ENCODE assay signal across 8 mouse cellular contexts in genomic region chr2:122367701-122368080, GRCm38 (mm10). TPM values are rescaled to one million over a fixed set of nuclear protein-coding genes. Genes with fewer than 3 reads are reported as not detected.
A peak's percentile ranks its signal among the peaks of the same experiment; 100 is the strongest.
DNase-seq lines count a peak whose midpoint lies in the region; ATAC-seq and TF ChIP-seq lines count a peak whose summit lies in the region.

No protein-coding gene starts in this region.

- peak overlapping the region; percentile 98 for H3K4me2 ChIP-seq in heart, postnatal 0 days (ENCODE audit: low read depth, low read length)
- H3K4me2 ChIP-seq in hindbrain, embryonic 11.5 days (replicated peaks; ENCODE audit: low read depth, low read length) = peak overlapping the region; percentile 87
- H3K4me2 ChIP-seq in midbrain, embryonic 11.5 days = peak overlapping the region; percentile 84

- no peaks in the 10 kb centered on the region for H3K9me3 ChIP-seq in heart, postnatal 0 days (replicated peaks; ENCODE audit: control insufficient read depth, low read length)
- no peaks in the 10 kb centered on the region for H3K9me3 ChIP-seq in hindbrain, embryonic 11.5 days (ENCODE audit: control insufficient read depth, low read length)
- H3K9me3 ChIP-seq in midbrain, embryonic 11.5 days (ENCODE audit: control insufficient read depth, low read length) = no peaks in the 10 kb centered on the region

- DNase-seq in heart, postnatal 0 days (ENCODE audit: low spot score) = no peak
- DNase-seq in heart, postnatal 10 days = no peak
- no peak for DNase-seq in hindbrain, embryonic 11.5 days (ENCODE audit: low spot score)
- no peak for DNase-seq in midbrain, embryonic 11.5 days (ENCODE audit: low spot score, missing footprints)
- DNase-seq in layer of hippocampus, postnatal 36 days = no peak
- no peak for DNase-seq in urinary bladder, adult 18-20 months (ENCODE audit: low spot score in 2 of 2)
- DNase-seq in natural killer cell, adult 2 months (ENCODE audit: low spot score in 2 of 2) = no peak

- no peak for ATAC-seq in heart, postnatal 0 days (ENCODE audit: insufficient read depth, low read depth)
- no peak for ATAC-seq in hindbrain, embryonic 11.5 days (ENCODE audit: low FRiP score)
- peak; percentile 0; the same call in 1 of the 2 replicates for ATAC-seq in midbrain, embryonic 11.5 days (ENCODE audit: low FRiP score)

- intact Hi-C loops in heart, postnatal 10 days (cut with DNase I) = loop anchor here (2.0 kb wide), 1 partner anchor 19 kb away; no protein-coding TSS in a partner anchor

- peaks cover 11% of the 10 kb centered on the region; the same call in 1 of the 2 replicates for H3K4me1 ChIP-seq in heart, postnatal 0 days (ENCODE audit: control insufficient read depth, insufficient read depth)
- H3K4me1 ChIP-seq in brown adipose tissue, adult 24 weeks (ENCODE audit: control insufficient read depth, insufficient read depth, insufficient read length, low read length) = peaks cover 5% of the 10 kb centered on the region
- H3K4me1 ChIP-seq in hindbrain, embryonic 11.5 days (replicated peaks; ENCODE audit: control insufficient read depth, insufficient read depth, low read length) = peaks cover 9% of the 10 kb centered on the region; the same call in 1 of the 2 replicates
- peaks cover 15% of the 10 kb centered on the region for H3K4me1 ChIP-seq in midbrain, embryonic 11.5 days (ENCODE audit: control insufficient read depth, insufficient read depth, low read length)

- H3K4me3 ChIP-seq in heart, postnatal 0 days (ENCODE audit: low read depth, low read length) = peak overlapping the region; percentile 94
- H3K4me3 ChIP-seq in brown adipose tissue, adult 24 weeks (ENCODE audit: insufficient read depth, low read depth, low read length) = peak overlapping the region; percentile 65
- peak overlapping the region; percentile 93 for H3K4me3 ChIP-seq in hindbrain, embryonic 11.5 days (ENCODE audit: low read depth, low read length)
- peak overlapping the region; percentile 95 for H3K4me3 ChIP-seq in midbrain, embryonic 11.5 days (ENCODE audit: low read depth, low read length)

- TF ChIP-seq EP300 in heart, postnatal 0 days (IDR thresholded peaks at IDR 0.05; ENCODE audit: low read depth) = no peak

- TF ChIP-seq CTCF in heart, postnatal 0 days (IDR thresholded peaks at IDR 0.05; ENCODE audit: low read depth) = no peak

- peak overlapping the region; percentile 91; the same call in 1 of the 2 replicates for H3K9ac ChIP-seq in heart, postnatal 0 days (replicated peaks; ENCODE audit: low read depth, low read length)
- H3K9ac ChIP-seq in hindbrain, embryonic 11.5 days (ENCODE audit: low read depth, low read length) = peak overlapping the region; percentile 96
- peak overlapping the region; percentile 95 for H3K9ac ChIP-seq in midbrain, embryonic 11.5 days (ENCODE audit: low read length)

- 34% methylated on average over 4 of the region's 4 CpGs for WGBS in heart, postnatal 0 days
- 12% methylated on average over 4 of the region's 4 CpGs for WGBS in hindbrain, embryonic 11.5 days
- WGBS in midbrain, embryonic 11.5 days = 9% methylated on average over 4 of the region's 4 CpGs

- peaks cover 4% of the 10 kb centered on the region; the same call in 1 of the 2 replicates for H3K36me3 ChIP-seq in heart, postnatal 0 days (replicated peaks; ENCODE audit: control insufficient read depth, insufficient read depth, low read length)
- no peaks in the 10 kb centered on the region for H3K36me3 ChIP-seq in hindbrain, embryonic 11.5 days (ENCODE audit: control insufficient read depth, insufficient read depth, low read length)
- H3K36me3 ChIP-seq in midbrain, embryonic 11.5 days (ENCODE audit: control insufficient read depth, insufficient read depth, low read length) = no peaks in the 10 kb centered on the region

- H3K27me3 ChIP-seq in heart, postnatal 0 days (ENCODE audit: control insufficient read depth, insufficient read depth, low read length) = no peaks in the 10 kb centered on the region
- 0 out of 2 replicates have a peak, but pooled peaks cover 2% of the 10 kb centered on the region for H3K27me3 ChIP-seq in hindbrain, embryonic 11.5 days (ENCODE audit: control insufficient read depth, insufficient read depth, low read length)
- H3K27me3 ChIP-seq in midbrain, embryonic 11.5 days (ENCODE audit: control insufficient read depth, insufficient read depth, low read length) = peaks cover 3% of the 10 kb centered on the region; the same call in 1 of the 2 replicates

- H3K27ac ChIP-seq in heart, postnatal 0 days (ENCODE audit: low read depth) = no peak overlapping the region
- H3K27ac ChIP-seq in brown adipose tissue, adult 24 weeks (replicated peaks; ENCODE audit: low read depth, low read length) = no peak overlapping the region
- 0 out of 2 replicates have a peak overlapping the region, but pooled peaks have one; percentile 60 for H3K27ac ChIP-seq in hindbrain, embryonic 11.5 days (ENCODE audit: low read depth, low read length)
- no peak overlapping the region; the same call in 1 of the 2 replicates for H3K27ac ChIP-seq in midbrain, embryonic 11.5 days (ENCODE audit: low read depth, low read length)

RNA-seq across cellular contexts. Expression of gene Shf, which starts 1.3 kb away (rescaled TPM):
- 9.1 and 27.0 TPM in 2 replicates for total RNA-seq in heart, postnatal 0 days (2014; rRNA removed; ENCODE audit: low replicate concordance)
- polyA plus RNA-seq in heart, postnatal 0 days (2015; fragmentation: Nextera tagmentation; extraction: Ambion mirVana) = 1.1 and 1.3 TPM in 2 replicates
- 1 to 10 TPM; 7.9 to 9.6 TPM for total RNA-seq in heart, postnatal 10 days (2021)
- 3.1 and 4.5 TPM in 2 replicates for polyA plus RNA-seq in brown adipose tissue, adult 24 weeks (2012; ENCODE audit: insufficient read depth, insufficient read length, missing spikeins)
- 10.3 and 11.7 TPM in 2 replicates for polyA plus RNA-seq in hindbrain, embryonic 11.5 days (2014; fragmentation: Nextera tagmentation; extraction: Ambion mirVana)
- 6.7 and 9.2 TPM in 2 replicates for polyA plus RNA-seq in midbrain, embryonic 11.5 days (2014; fragmentation: Nextera tagmentation; extraction: Ambion mirVana)
- 10 to 100 TPM; 56.6 to 60.0 TPM for total RNA-seq in layer of hippocampus, postnatal 36 days (2021)

RNA-seq across cellular contexts. Expression of gene Duox1, which starts 52.2 kb away (rescaled TPM):
- total RNA-seq in heart, postnatal 0 days (2014; rRNA removed; ENCODE audit: low replicate concordance) = not detected in 2 replicates
- polyA plus RNA-seq in heart, postnatal 0 days (2015; fragmentation: Nextera tagmentation; extraction: Ambion mirVana) = not detected in 2 replicates
- total RNA-seq in heart, postnatal 10 days (2021) = under 1 TPM; 0.22 to 0.26 TPM
- polyA plus RNA-seq in brown adipose tissue, adult 24 weeks (2012; ENCODE audit: insufficient read depth, insufficient read length, missing spikeins) = not detected in 2 replicates
- polyA plus RNA-seq in hindbrain, embryonic 11.5 days (2014; fragmentation: Nextera tagmentation; extraction: Ambion mirVana) = 0.12 TPM in 1 of 2 replicates, not detected in the other
- polyA plus RNA-seq in midbrain, embryonic 11.5 days (2014; fragmentation: Nextera tagmentation; extraction: Ambion mirVana) = 0.04 TPM in 1 of 2 replicates, not detected in the other
- not detected for total RNA-seq in layer of hippocampus, postnatal 36 days (2021)

RNA-seq across cellular contexts. Expression of gene Duoxa1, which starts 54.2 kb away (rescaled TPM):
- total RNA-seq in heart, postnatal 0 days (2014; rRNA removed; ENCODE audit: low replicate concordance) = not detected in 2 replicates
- polyA plus RNA-seq in heart, postnatal 0 days (2015; fragmentation: Nextera tagmentation; extraction: Ambion mirVana) = not detected in 2 replicates
- under 1 TPM; 0.27 to 0.45 TPM for total RNA-seq in heart, postnatal 10 days (2021)
- 0.67 TPM in 1 of 2 replicates, not detected in the other for polyA plus RNA-seq in brown adipose tissue, adult 24 weeks (2012; ENCODE audit: insufficient read depth, insufficient read length, missing spikeins)
- 0.07 TPM in 1 of 2 replicates, not detected in the other for polyA plus RNA-seq in hindbrain, embryonic 11.5 days (2014; fragmentation: Nextera tagmentation; extraction: Ambion mirVana)
- polyA plus RNA-seq in midbrain, embryonic 11.5 days (2014; fragmentation: Nextera tagmentation; extraction: Ambion mirVana) = not detected in 2 replicates
- total RNA-seq in layer of hippocampus, postnatal 36 days (2021) = not detected

RNA-seq across cellular contexts. Expression of gene Slc28a2, which starts 58.6 kb away (rescaled TPM):
- 5.4 and 5.8 TPM in 2 replicates for total RNA-seq in heart, postnatal 0 days (2014; rRNA removed; ENCODE audit: low replicate concordance)
- 6.7 and 7.6 TPM in 2 replicates for polyA plus RNA-seq in heart, postnatal 0 days (2015; fragmentation: Nextera tagmentation; extraction: Ambion mirVana)
- 10 to 100 TPM; 23.0 to 32.1 TPM for total RNA-seq in heart, postnatal 10 days (2021)
- 6.6 and 15.1 TPM in 2 replicates for polyA plus RNA-seq in brown adipose tissue, adult 24 weeks (2012; ENCODE audit: insufficient read depth, insufficient read length, missing spikeins)
- polyA plus RNA-seq in hindbrain, embryonic 11.5 days (2014; fragmentation: Nextera tagmentation; extraction: Ambion mirVana) = 0.07 TPM in 1 of 2 replicates, not detected in the other
- 0.22 TPM in 1 of 2 replicates, not detected in the other for polyA plus RNA-seq in midbrain, embryonic 11.5 days (2014; fragmentation: Nextera tagmentation; extraction: Ambion mirVana)
- total RNA-seq in layer of hippocampus, postnatal 36 days (2021) = not detected
